Mouse (Mus musculus) cortical plate, adult 2 months (tissue): ENCODE measurements around the gene Slc7a6. TPM values are rescaled to one million over a fixed set of nuclear protein-coding genes. Genes with fewer than 3 reads are reported as not detected.
"Not testable (repeated sequence)": the region's sequence is repeated elsewhere in the genome, so short reads cannot be mapped to it uniquely, and the experiment has no call there.

Source experiments
- H3K27ac ChIP-seq: fragments of 200-500 bp; 2 replicates; pipeline ENCODE4 v1.5.1; 2012; ENCODE audit warnings: low read length, control low read depth, inconsistent platforms; ENCODE audit not compliant: insufficient read depth
- H3K4me1 ChIP-seq: fragments of 200-500 bp; 2 replicates; pipeline ENCODE4 v1.6.1; 2011; ENCODE audit warnings: low read length; ENCODE audit not compliant: control insufficient read depth, insufficient read depth
- H3K4me3 ChIP-seq: fragments of 200-500 bp; 2 replicates; pipeline ENCODE4 v1.5.1; 2011; ENCODE audit warnings: mild to moderate bottlenecking, low read length, control low read depth; ENCODE audit not compliant: insufficient read depth
- CTCF ChIP-seq: fragments of 200-500 bp; IDR thresholded peaks from 2 replicates; pipeline ENCODE4 v1.5.1; 2011; ENCODE audit warnings: mild to moderate bottlenecking, control low read depth, low read length; ENCODE audit not compliant: insufficient read depth; ENCODE audit errors: extremely low read depth
- POLR2A ChIP-seq: fragments of 200-500 bp; IDR thresholded peaks from 2 replicates; pipeline ENCODE4 v1.6.1; 2011; ENCODE audit warnings: mild to moderate bottlenecking, low read length, control low read depth; ENCODE audit not compliant: insufficient read depth; ENCODE audit errors: extremely low read depth
- polyA plus RNA-seq: library from polyadenylated mRNA; depleted of rRNA; stranded (reverse); fragments of >200 nt; gene quantifications from 2 replicates; pipeline ENCODE4 v1.2.3, GENCODE M21; 2012

Slc7a6 gene
- polyA plus RNA-seq, 1 experiment, result 30.4 TPM

DNA sequence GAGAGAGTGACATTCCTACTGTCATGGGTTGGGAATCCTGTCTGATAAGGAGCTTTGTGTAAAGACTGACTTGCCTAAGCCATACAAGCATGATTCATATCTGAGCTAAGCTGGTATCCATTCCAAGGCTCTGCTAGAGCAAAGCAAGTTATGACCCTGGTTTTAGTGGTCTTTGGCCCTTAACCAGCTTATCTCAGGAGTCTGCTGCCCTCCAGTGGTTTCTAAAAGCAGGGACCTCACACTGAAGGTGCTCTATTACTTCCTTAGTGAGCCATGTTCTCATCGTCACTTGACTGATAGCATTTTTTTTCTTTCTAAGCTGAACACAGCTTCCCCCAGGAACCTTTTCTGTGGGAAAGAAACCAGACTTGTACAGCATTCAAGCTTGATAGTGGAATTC, 30.1 kb downstream of the Slc7a6 start:
- H3K4me3 ChIP-seq, result no peak overlapping the region
- peaks cover 2% of the 10 kb centered on the region; the same call in 1 of the 2 replicates for H3K4me1 ChIP-seq
- TF ChIP-seq POLR2A (no peak), CTCF (peak; percentile 65)
- H3K27ac ChIP-seq, result no peak overlapping the region; the same call in 1 of the 2 replicates

DNA sequence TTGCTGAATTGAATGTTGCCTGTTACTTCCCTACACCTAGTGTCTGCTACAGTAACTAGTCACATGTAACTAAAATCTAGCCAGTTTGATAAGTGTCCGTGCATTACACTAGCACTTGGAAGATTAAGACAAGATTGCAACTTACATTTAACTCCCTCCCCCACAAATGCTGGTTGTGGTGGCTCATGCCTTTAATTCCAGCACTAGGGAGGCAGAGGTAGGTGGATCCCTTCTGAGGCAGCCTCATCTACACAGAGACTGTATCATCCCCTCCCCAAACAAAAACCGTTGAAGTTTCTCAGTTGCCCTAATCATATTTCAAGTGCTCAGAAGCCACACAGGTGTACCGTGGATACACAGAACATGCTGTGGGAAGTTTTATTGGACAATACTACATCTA, 30.9 kb downstream of the Slc7a6 start:
- H3K27ac ChIP-seq, H3K4me1 ChIP-seq: not testable (repeated sequence)

DNA sequence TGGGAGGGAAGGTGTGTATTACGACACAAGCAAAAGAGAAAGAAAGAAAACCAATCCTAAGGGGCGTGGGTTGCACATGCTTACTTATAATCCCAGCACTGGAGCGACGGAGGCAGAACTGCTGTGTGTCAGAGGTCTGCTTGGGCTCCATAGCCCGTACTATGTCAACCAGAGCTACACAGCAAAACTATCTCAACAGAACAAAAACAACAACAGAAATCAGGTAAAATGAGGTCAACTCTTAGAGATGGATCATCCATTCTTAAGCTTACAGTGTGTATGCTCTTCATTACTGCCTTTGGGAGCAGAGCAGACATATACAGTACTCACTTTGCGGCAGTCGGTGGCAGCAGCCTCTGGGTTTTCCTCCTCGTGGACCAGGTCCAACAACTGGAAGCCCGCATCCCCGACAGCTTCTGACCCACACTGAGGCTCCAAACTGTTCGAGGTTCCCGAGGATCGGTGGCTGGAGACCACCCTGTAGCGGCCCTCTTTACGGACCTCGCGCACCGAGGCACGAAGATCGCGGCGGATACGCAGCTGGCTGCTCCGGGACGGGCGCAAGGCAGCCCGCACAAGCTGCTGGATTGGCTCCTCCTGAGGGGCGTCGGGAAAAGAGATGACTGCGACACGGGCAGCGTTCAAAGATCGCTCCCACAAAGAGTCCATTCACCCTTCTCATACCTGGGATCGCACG, 41.5 kb downstream of the Slc7a6 start:
- Histone ChIP-seq H3K4me3 (peak overlapping the region; percentile 73), H3K27ac (peak overlapping the region; percentile 17; the same call in 1 of the 2 replicates), H3K4me1 (peaks cover 2% of the 10 kb centered on the region; the same call in 1 of the 2 replicates)
- TF ChIP-seq POLR2A (peak; percentile 65; the same call in 1 of the 2 replicates), CTCF (no peak)

More for the DNA sequence above, 30.9 kb downstream of the Slc7a6 start:
- H3K4me3 ChIP-seq, result not testable (repeated sequence)

DNA sequence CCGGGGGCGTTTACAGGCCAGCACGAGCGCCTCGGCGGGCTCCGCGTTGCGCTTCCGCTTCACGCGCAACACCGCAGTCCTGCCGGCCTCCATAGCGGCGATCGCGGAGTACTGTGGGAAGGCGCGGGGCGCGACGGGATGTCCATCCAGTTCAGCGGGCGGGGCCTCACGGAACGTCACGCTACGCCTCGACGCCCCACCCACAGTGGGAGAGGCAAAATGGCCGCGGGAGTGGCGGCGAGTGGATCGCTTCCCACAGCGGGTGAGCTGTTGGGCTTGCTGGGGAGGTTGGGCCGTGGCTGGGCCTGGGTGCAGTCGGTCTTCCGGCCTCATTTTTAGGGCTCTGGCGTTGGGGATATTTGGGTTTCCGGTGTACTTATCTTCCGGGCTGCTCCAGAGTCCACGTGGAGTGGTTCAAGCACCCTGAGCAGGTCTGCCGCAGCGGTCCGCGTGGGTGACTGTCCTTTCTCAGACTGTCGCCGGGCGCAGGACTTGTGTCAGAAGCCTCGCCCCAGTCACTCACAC, 42.2 kb downstream of the Slc7a6 start, which contains the start of the genes Slc7a6os and Prmt7:
Slc7a6os (minus strand) TSS at position 115 of the 525 bp plus-strand sequence.
Prmt7 (plus strand) TSS at position 116 of the 525 bp plus-strand sequence.
- H3K4me3 ChIP-seq, result peak within 1 kb of the TSS; percentile 73

DNA sequence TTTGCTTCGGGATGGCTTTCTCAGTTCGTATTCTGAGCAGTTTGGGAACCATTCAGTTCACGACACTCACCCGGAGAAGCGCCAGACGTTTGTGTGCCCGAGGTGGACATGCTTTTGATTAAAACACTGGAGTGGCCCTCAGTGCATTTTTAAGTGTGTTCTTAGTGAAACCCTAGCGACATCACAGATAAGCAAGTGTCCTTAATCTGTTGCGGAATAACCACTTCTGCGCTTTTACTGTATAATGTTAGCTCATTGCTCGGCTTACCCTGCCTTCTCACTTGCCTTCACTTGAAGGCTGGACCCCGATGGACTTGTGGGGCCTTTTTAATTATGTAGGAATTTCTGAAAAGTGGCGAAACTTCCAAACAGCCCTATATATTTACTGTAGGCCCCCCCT, 42.8 kb downstream of the Slc7a6 start:
- H3K27ac ChIP-seq, result no peak overlapping the region
- no peak for TF ChIP-seq POLR2A
- no peak for TF ChIP-seq CTCF
- H3K4me3 ChIP-seq, result peak overlapping the region; percentile 73
- peaks cover 2% of the 10 kb centered on the region; the same call in 1 of the 2 replicates for H3K4me1 ChIP-seq

More for the DNA sequence above, 42.2 kb downstream of the Slc7a6 start, which contains the start of the genes Slc7a6os and Prmt7:
- TF ChIP-seq CTCF (no peak), POLR2A (peak; percentile 91)
- Histone ChIP-seq H3K27ac (peak within 1 kb of the TSS; percentile 17; the same call in 1 of the 2 replicates), H3K4me1 (peaks cover 2% of the 10 kb centered on the region; the same call in 1 of the 2 replicates)

DNA sequence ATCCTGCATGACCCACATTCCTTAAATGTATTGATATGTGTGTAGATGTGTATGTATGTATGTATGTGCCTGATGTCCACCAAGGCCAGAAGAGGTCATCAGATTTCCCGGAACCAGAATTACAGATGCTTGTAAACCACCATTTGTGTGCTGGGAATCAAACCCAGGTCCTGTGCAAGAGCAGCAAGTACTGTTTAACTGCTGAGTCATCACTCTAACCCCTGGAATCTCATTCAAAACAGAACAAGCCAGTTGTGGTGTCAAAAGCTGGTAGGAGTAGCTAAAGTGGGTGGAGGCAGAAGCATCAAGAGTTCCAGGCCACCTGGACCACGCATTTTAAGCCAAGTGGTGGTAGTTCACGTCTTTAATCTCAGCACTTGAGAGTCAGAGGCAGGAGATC, 45.3 kb downstream of the Slc7a6 start:
- TF ChIP-seq CTCF (no peak), POLR2A (no peak)
- Histone ChIP-seq H3K4me1 (peaks cover 2% of the 10 kb centered on the region; the same call in 1 of the 2 replicates), H3K4me3 (no peak overlapping the region), H3K27ac (no peak overlapping the region)

DNA sequence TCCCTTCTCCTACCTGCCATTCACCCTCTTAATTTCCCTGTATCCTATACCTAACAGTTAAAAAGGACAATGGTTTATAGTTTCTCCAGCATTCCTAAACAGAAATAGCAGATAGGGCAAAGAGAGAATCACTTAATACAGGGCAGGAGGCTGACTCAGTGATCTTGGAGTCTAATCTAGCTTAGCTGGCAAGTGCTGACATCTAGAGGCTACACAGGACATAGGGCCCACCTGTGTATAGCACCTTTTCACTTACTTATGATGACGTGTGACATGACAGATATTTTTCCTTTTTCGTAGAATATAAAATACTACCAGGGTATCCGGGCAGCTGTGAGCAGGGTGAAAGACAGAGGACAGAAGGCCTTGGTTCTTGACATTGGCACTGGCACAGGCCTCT, 51.0 kb downstream of the Slc7a6 start:
- Histone ChIP-seq H3K27ac (no peak overlapping the region), H3K4me3 (no peak overlapping the region), H3K4me1 (no peaks in the 10 kb centered on the region)
- TF ChIP-seq CTCF (0 out of 2 replicates have a peak, but pooled peaks have one; percentile 15), POLR2A (no peak)

DNA sequence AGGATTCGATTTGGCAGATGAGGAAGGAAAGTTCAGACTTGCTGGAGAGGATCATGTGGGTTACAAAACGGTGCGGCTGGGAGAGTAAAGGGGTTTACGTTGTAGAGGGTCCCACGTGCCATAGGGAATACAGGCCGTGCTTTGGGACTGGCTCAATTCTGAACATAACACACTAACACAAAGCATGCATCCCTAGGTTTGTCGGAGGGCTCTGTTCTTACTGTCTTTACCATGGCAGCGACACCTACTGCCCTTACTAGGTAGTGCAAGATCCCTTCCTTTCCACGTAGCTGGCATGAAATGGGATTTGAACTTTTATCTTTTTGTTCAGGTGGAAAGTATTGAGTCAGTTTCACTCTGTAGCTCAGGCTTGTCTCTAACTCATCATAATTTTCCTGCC, 57.9 kb downstream of the Slc7a6 start:
- no peak overlapping the region for H3K27ac ChIP-seq
- TF ChIP-seq POLR2A (no peak), CTCF (peak; percentile 89)
- H3K4me3 ChIP-seq, result no peak overlapping the region
- H3K4me1 ChIP-seq, result no peaks in the 10 kb centered on the region

DNA sequence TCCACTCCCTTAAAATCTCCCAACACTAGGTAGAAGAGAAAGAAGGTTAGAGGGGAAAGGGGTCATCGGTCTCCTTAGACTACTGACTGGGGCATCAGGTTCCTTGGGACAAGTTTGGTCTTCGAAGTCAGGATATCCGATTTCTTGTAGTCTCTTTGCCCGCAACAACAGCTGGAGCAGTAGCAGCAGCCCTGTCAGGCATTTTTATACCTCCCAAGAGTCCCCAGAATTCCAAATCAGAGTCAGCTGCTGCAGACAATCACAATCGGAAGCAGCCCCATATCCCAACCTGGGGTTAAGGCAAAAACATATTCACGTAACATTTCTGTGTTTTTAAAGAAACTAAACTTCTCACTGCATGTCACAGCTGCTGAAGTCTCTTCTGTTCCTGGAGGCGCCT, 62.9 kb downstream of the Slc7a6 start:
- H3K4me1 ChIP-seq, result no peaks in the 10 kb centered on the region
- TF ChIP-seq POLR2A, result no peak
- TF ChIP-seq CTCF, result no peak
- H3K27ac ChIP-seq, result no peak overlapping the region
- H3K4me3 ChIP-seq, result no peak overlapping the region

DNA sequence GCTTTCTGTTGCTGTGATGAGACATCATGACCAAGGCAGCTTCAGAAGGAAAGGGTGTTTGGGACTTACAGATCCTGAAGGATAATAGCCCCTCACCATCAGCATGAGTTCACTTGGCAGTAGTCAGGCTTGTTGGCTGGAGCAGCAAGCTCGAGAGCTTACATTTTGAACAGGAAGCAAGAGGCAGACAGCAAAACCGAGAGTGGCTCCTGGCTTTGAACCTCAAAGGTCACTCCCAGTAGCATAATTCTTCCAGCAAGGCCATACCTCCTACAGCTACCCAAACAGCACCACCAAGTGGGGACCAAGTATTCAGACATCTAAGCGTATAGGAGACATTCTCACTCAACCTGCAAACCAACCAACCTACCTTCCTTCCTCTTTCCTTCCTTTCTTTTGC, 64.1 kb downstream of the Slc7a6 start:
- H3K4me1 ChIP-seq, result no peaks in the 10 kb centered on the region
- H3K27ac ChIP-seq, result no peak overlapping the region
- H3K4me3 ChIP-seq, result no peak overlapping the region
- no peak for TF ChIP-seq POLR2A
- no peak for TF ChIP-seq CTCF
